Mouse (Mus musculus) embryonic facial prominence, embryonic 10.5 days (tissue): ENCODE measurements around the gene Abhd5. TPM values are rescaled to one million over a fixed set of nuclear protein-coding genes. Genes with fewer than 3 reads are reported as not detected.

ENCODE experiments used
- DNase-seq: peaks from one replicate; pipeline ENCODE4 v3.0.0-alpha.2; 2017; ENCODE audit warnings: low spot score
- H3K27ac ChIP-seq: fragments of 300-500 bp; sonication (generic); replicated peaks from 2 replicates; pipeline ENCODE4 v1.5.1; 2016; ENCODE audit warnings: mild to moderate bottlenecking
- H3K27me3 ChIP-seq: fragments of 300-500 bp; sonication (generic); replicated peaks from 2 replicates; pipeline ENCODE4 v1.6.1; 2016; ENCODE audit warnings: low read depth, mild to moderate bottlenecking; ENCODE audit not compliant: poor library complexity, severe bottlenecking
- H3K36me3 ChIP-seq: fragments of 300-500 bp; sonication (generic); replicated peaks from 2 replicates; pipeline ENCODE4 v1.6.1; 2016; ENCODE audit warnings: mild to moderate bottlenecking, moderate library complexity
- H3K4me1 ChIP-seq: fragments of 300-500 bp; sonication (generic); 2 replicates; pipeline ENCODE4 v1.6.1; 2016
- H3K4me3 ChIP-seq: fragments of 300-500 bp; sonication (generic); 2 replicates; pipeline ENCODE4 v1.5.1; 2016; ENCODE audit warnings: mild to moderate bottlenecking, moderate library complexity
- H3K9me3 ChIP-seq: fragments of 300-500 bp; sonication (generic); 2 replicates; pipeline ENCODE4 v1.6.1; 2016; ENCODE audit warnings: mild to moderate bottlenecking
- WGBS: fragments of 180-500 bp; shearing (Covaris S2); methylation state at CpG from one replicate; pipeline ENCODE4 v1.1.7; 2016; 5-methylcytosine and 5-hydroxymethylcytosine counted together
- polyA plus RNA-seq: library from polyadenylated mRNA; unstranded; fragments of >200 nt; fragmentation: Nextera tagmentation; extraction: Ambion mirVana; gene quantifications from 2 replicates; pipeline ENCODE4 v1.2.1, GENCODE M21; 2016

Abhd5 gene
- polyA plus RNA-seq, 1 experiment from 2014 or later, result 21.6 TPM

GRCm38 (mm10) chr9:122350396-122351130 lies 845 bp upstream of the Abhd5 start:
- H3K27me3 ChIP-seq, result 0 out of 2 replicates have a peak, but pooled peaks cover 9% of the 10 kb centered on the region
- no peaks in the 10 kb centered on the region for H3K9me3 ChIP-seq
- H3K36me3 ChIP-seq, result no peaks in the 10 kb centered on the region
- no peak overlapping the region for H3K27ac ChIP-seq
- H3K4me1 ChIP-seq, result peaks cover 9% of the 10 kb centered on the region
- H3K4me3 ChIP-seq, result peak overlapping the region; percentile 80
- WGBS, result 74% methylated on average over 7 of the region's 7 CpGs
- DNase-seq, result no peak

- Histone ChIP-seq H3K27me3 (0 out of 2 replicates have a peak, but pooled peaks cover 9% of the 10 kb centered on the region), H3K4me3 (peak overlapping the region; percentile 80), H3K9me3 (no peaks in the 10 kb centered on the region), H3K27ac (peak overlapping the region; percentile 88), H3K4me1 (peaks cover 9% of the 10 kb centered on the region), H3K36me3 (no peaks in the 10 kb centered on the region)
- WGBS, result under 1% methylated on average over 30 of the region's 30 CpGs
- no peak for DNase-seq
Measured at GRCm38 (mm10) chr9:122352025-122352392, 601 bp downstream of the Abhd5 start.

GRCm38 (mm10) chr9:122352911-122353310 lies 1.5 kb downstream of the Abhd5 start:
- Histone ChIP-seq H3K4me1 (peaks cover 9% of the 10 kb centered on the region), H3K27me3 (0 out of 2 replicates have a peak, but pooled peaks cover 9% of the 10 kb centered on the region), H3K9me3 (no peaks in the 10 kb centered on the region), H3K27ac (no peak overlapping the region), H3K4me3 (no peak overlapping the region), H3K36me3 (no peaks in the 10 kb centered on the region)
- DNase-seq, result no peak
- WGBS, result 82% methylated on average over 4 of the region's 4 CpGs

- H3K27ac ChIP-seq, result no peak overlapping the region
- DNase-seq, result no peak
- WGBS, result 94% methylated on average over 3 of the region's 3 CpGs
- H3K4me3 ChIP-seq, result no peak overlapping the region
- H3K36me3 ChIP-seq, result no peaks in the 10 kb centered on the region
- no peaks in the 10 kb centered on the region for H3K9me3 ChIP-seq
- peaks cover 9% of the 10 kb centered on the region for H3K4me1 ChIP-seq
- H3K27me3 ChIP-seq, result 0 out of 2 replicates have a peak, but pooled peaks cover 9% of the 10 kb centered on the region
Measured at GRCm38 (mm10) chr9:122354240-122354639, 2.8 kb downstream of the Abhd5 start.

GRCm38 (mm10) chr9:122357073-122357472 lies 5.7 kb downstream of the Abhd5 start:
- Histone ChIP-seq H3K27me3 (0 out of 2 replicates have a peak, but pooled peaks cover 3% of the 10 kb centered on the region), H3K27ac (no peak overlapping the region), H3K36me3 (0 out of 2 replicates have a peak, but pooled peaks cover 2% of the 10 kb centered on the region), H3K4me3 (no peak overlapping the region), H3K9me3 (no peaks in the 10 kb centered on the region), H3K4me1 (peaks cover under 1% of the 10 kb centered on the region; the same call in 1 of the 2 replicates)
- WGBS, result 94% methylated on average over 1 of the region's 1 CpGs
- no peak for DNase-seq

GRCm38 (mm10) chr9:122357626-122358025 lies 6.2 kb downstream of the Abhd5 start:
- Histone ChIP-seq H3K36me3 (0 out of 2 replicates have a peak, but pooled peaks cover 2% of the 10 kb centered on the region), H3K9me3 (no peaks in the 10 kb centered on the region), H3K27me3 (0 out of 2 replicates have a peak, but pooled peaks cover 3% of the 10 kb centered on the region), H3K4me3 (no peak overlapping the region), H3K4me1 (no peaks in the 10 kb centered on the region), H3K27ac (no peak overlapping the region)
- WGBS, result 91% methylated on average over 1 of the region's 1 CpGs
- no peak for DNase-seq

GRCm38 (mm10) chr9:122364171-122364570 lies 12.8 kb downstream of the Abhd5 start:
- H3K36me3 ChIP-seq, result 0 out of 2 replicates have a peak, but pooled peaks cover 2% of the 10 kb centered on the region
- H3K27me3 ChIP-seq, result no peaks in the 10 kb centered on the region
- no peak overlapping the region for H3K4me3 ChIP-seq
- no peak overlapping the region for H3K27ac ChIP-seq
- no peak for DNase-seq
- 84% methylated on average over 1 of the region's 1 CpGs for WGBS
- no peaks in the 10 kb centered on the region for H3K4me1 ChIP-seq
- no peaks in the 10 kb centered on the region for H3K9me3 ChIP-seq

- no peak for DNase-seq
- H3K4me1 ChIP-seq, result peaks cover 9% of the 10 kb centered on the region; the same call in 1 of the 2 replicates
- no peak overlapping the region for H3K4me3 ChIP-seq
- H3K9me3 ChIP-seq, result no peaks in the 10 kb centered on the region
- no peak overlapping the region for H3K27ac ChIP-seq
- 92% methylated on average over 6 of the region's 6 CpGs for WGBS
- no peaks in the 10 kb centered on the region for H3K27me3 ChIP-seq
- H3K36me3 ChIP-seq, result no peaks in the 10 kb centered on the region
Measured at GRCm38 (mm10) chr9:122370292-122370794, 18.9 kb downstream of the Abhd5 start.

- H3K9me3 ChIP-seq, result no peaks in the 10 kb centered on the region
- H3K4me1 ChIP-seq, result peaks cover 12% of the 10 kb centered on the region; the same call in 1 of the 2 replicates
- H3K36me3 ChIP-seq, result no peaks in the 10 kb centered on the region
- H3K27ac ChIP-seq, result peak overlapping the region; percentile 20; the same call in 1 of the 2 replicates
- H3K4me3 ChIP-seq, result no peak overlapping the region
- 42% methylated on average over 4 of the region's 4 CpGs for WGBS
- peak; percentile 34 for DNase-seq
- no peaks in the 10 kb centered on the region for H3K27me3 ChIP-seq
Measured at GRCm38 (mm10) chr9:122372506-122372905, 21.1 kb downstream of the Abhd5 start.

GRCm38 (mm10) chr9:122372991-122373390 lies 21.6 kb downstream of the Abhd5 start:
- Histone ChIP-seq H3K27me3 (no peaks in the 10 kb centered on the region), H3K9me3 (no peaks in the 10 kb centered on the region), H3K27ac (0 out of 2 replicates have a peak overlapping the region, but pooled peaks have one; percentile 20), H3K36me3 (0 out of 2 replicates have a peak, but pooled peaks cover under 1% of the 10 kb centered on the region), H3K4me1 (peaks cover 12% of the 10 kb centered on the region; the same call in 1 of the 2 replicates), H3K4me3 (no peak overlapping the region)
- no peak for DNase-seq
- WGBS, result 85% methylated on average over 1 of the region's 1 CpGs

- Histone ChIP-seq H3K4me1 (0 out of 2 replicates have a peak, but pooled peaks cover 3% of the 10 kb centered on the region), H3K36me3 (peaks cover 18% of the 10 kb centered on the region)
Measured at GRCm38 (mm10) chr9:122378986-122379385, 27.6 kb downstream of the Abhd5 start.

GRCm38 (mm10) chr9:122380959-122381358 lies 29.6 kb downstream of the Abhd5 start:
- Histone ChIP-seq H3K9me3 (no peaks in the 10 kb centered on the region), H3K36me3 (peaks cover 20% of the 10 kb centered on the region), H3K27me3 (no peaks in the 10 kb centered on the region), H3K4me1 (0 out of 2 replicates have a peak, but pooled peaks cover 2% of the 10 kb centered on the region), H3K27ac (no peak overlapping the region), H3K4me3 (no peak overlapping the region)
- whole genome bisulfite sequencing, result 76% methylated on average over 6 of the region's 6 CpGs
- DNase-seq, result no peak

More at GRCm38 (mm10) chr9:122378986-122379385, 27.6 kb downstream of the Abhd5 start:
- Histone ChIP-seq H3K27ac (no peak overlapping the region), H3K4me3 (no peak overlapping the region), H3K27me3 (no peaks in the 10 kb centered on the region), H3K9me3 (no peaks in the 10 kb centered on the region)
- 90% methylated on average over 6 of the region's 6 CpGs for WGBS
- no peak for DNase-seq
